Mouse (Mus musculus) cerebellum, adult 2 months (tissue): Measurements from ENCODE around the gene Tbc1d22b.

Source experiments
- CTCF ChIP-seq: fragments of 200-500 bp; IDR thresholded peaks from 2 replicates; pipeline ENCODE4 v1.5.1; 2011; ENCODE audit warnings: low read depth, mild to moderate bottlenecking, control low read depth, low read length, moderate library complexity, borderline replicate concordance; ENCODE audit not compliant: insufficient read depth
- POLR2A ChIP-seq: fragments of 200-500 bp; IDR thresholded peaks from 2 replicates; pipeline ENCODE4 v1.6.1; 2011; ENCODE audit warnings: low read length, control low read depth, borderline replicate concordance; ENCODE audit not compliant: insufficient read depth

- TF ChIP-seq POLR2A (no peak), CTCF (no peak)
Measured at GRCm38 (mm10) chr17:29623488-29623887, 73.9 kb downstream of the Tbc1d22b start.
